Mouse (Mus musculus): ENCODE results near the gene Fbxo27. TPM values are rescaled to one million over a fixed set of nuclear protein-coding genes. Genes with fewer than 3 reads are reported as not detected.
A peak's percentile ranks its signal among the peaks of the same experiment; 100 is the strongest.
"Not testable (repeated sequence)": the region's sequence is repeated elsewhere in the genome, so short reads cannot be mapped to it uniquely, and the experiment has no call there.

The Fbxo27 gene
- 5.7 and 5.8 TPM in 2 replicates for polyA plus RNA-seq (2015; fragmentation: Nextera tagmentation; extraction: Ambion mirVana)

- no peaks in the 10 kb centered on the region for H3K36me3 ChIP-seq
- H3K9ac ChIP-seq (replicated peaks), result peak within 1 kb of the TSS; percentile 70
- ATAC-seq, result peak; percentile 78
- peaks cover 20% of the 10 kb centered on the region for H3K27me3 ChIP-seq
- no peak within 1 kb of the TSS for H3K27ac ChIP-seq
- H3K4me2 ChIP-seq (replicated peaks), result peak within 1 kb of the TSS; percentile 86
- peaks cover 14% of the 10 kb centered on the region for H3K4me1 ChIP-seq (replicated peaks)
- peak within 1 kb of the TSS; percentile 59 for H3K4me3 ChIP-seq (replicated peaks)
- no peaks in the 10 kb centered on the region for H3K9me3 ChIP-seq
- WGBS, result 20% methylated on average over 30 of the region's 30 CpGs
Observed at GRCm38 (mm10) chr7:28692545-28693320, at the start of gene Fbxo27. Gene Fbxo27, plus strand, starts transcription at chr7:28692849.

- no peak overlapping the region for H3K4me2 ChIP-seq (replicated peaks)
- no peak overlapping the region for H3K27ac ChIP-seq
- H3K4me1 ChIP-seq (replicated peaks), result no peaks in the 10 kb centered on the region
- H3K4me3 ChIP-seq (replicated peaks), result no peak overlapping the region
- 34% methylated on average over 6 of the region's 6 CpGs for WGBS
- no peak overlapping the region for H3K9ac ChIP-seq (replicated peaks)
- ATAC-seq, result no peak
- no peaks in the 10 kb centered on the region for H3K36me3 ChIP-seq
- H3K9me3 ChIP-seq, result no peaks in the 10 kb centered on the region
- no peaks in the 10 kb centered on the region for H3K27me3 ChIP-seq
Observed at GRCm38 (mm10) chr7:28645366-28645765, 47.3 kb upstream of the Fbxo27 start.

- Histone ChIP-seq H3K4me2 (replicated peaks) (no peak overlapping the region), H3K27ac (no peak overlapping the region), H3K27me3 (no peaks in the 10 kb centered on the region), H3K4me1 (replicated peaks) (no peaks in the 10 kb centered on the region), H3K36me3 (no peaks in the 10 kb centered on the region), H3K9ac (replicated peaks) (no peak overlapping the region), H3K9me3 (no peaks in the 10 kb centered on the region), H3K4me3 (replicated peaks) (no peak overlapping the region)
- ATAC-seq, result no peak
- WGBS, result 89% methylated on average over 2 of the region's 2 CpGs
Observed at GRCm38 (mm10) chr7:28645947-28646475, 46.6 kb upstream of the Fbxo27 start.

GRCm38 (mm10) chr7:28647016-28647415, 45.6 kb upstream of the Fbxo27 start:
- H3K36me3 ChIP-seq, result no peaks in the 10 kb centered on the region
- 55% methylated on average over 7 of the region's 7 CpGs for WGBS
- H3K4me1 ChIP-seq (replicated peaks), result no peaks in the 10 kb centered on the region
- no peaks in the 10 kb centered on the region for H3K27me3 ChIP-seq
- no peak overlapping the region for H3K27ac ChIP-seq
- no peak overlapping the region for H3K4me2 ChIP-seq (replicated peaks)
- no peak overlapping the region for H3K9ac ChIP-seq (replicated peaks)
- H3K9me3 ChIP-seq, result no peaks in the 10 kb centered on the region
- no peak overlapping the region for H3K4me3 ChIP-seq (replicated peaks)
- no peak for ATAC-seq

- 97% methylated on average over 2 of the region's 2 CpGs for WGBS
- no peak for ATAC-seq
- Histone ChIP-seq H3K4me2 (replicated peaks) (no peak overlapping the region), H3K9me3 (no peaks in the 10 kb centered on the region), H3K9ac (replicated peaks) (no peak overlapping the region), H3K27me3 (no peaks in the 10 kb centered on the region), H3K36me3 (no peaks in the 10 kb centered on the region), H3K4me3 (replicated peaks) (no peak overlapping the region), H3K4me1 (replicated peaks) (no peaks in the 10 kb centered on the region), H3K27ac (no peak overlapping the region)
Observed at GRCm38 (mm10) chr7:28651157-28651556, 41.5 kb upstream of the Fbxo27 start.

GRCm38 (mm10) chr7:28656430-28656829, 36.2 kb upstream of the Fbxo27 start:
- Histone ChIP-seq H3K4me1 (replicated peaks) (no peaks in the 10 kb centered on the region), H3K9ac (replicated peaks) (no peak overlapping the region), H3K27ac (no peak overlapping the region), H3K9me3 (no peaks in the 10 kb centered on the region), H3K4me2 (replicated peaks) (no peak overlapping the region), H3K4me3 (replicated peaks) (no peak overlapping the region), H3K36me3 (no peaks in the 10 kb centered on the region), H3K27me3 (no peaks in the 10 kb centered on the region)
- 75% methylated on average over 4 of the region's 4 CpGs for WGBS
- ATAC-seq, result no peak

GRCm38 (mm10) chr7:28665620-28666579, 26.7 kb upstream of the Fbxo27 start:
- no peak for ATAC-seq
- H3K9ac ChIP-seq (replicated peaks), result no peak overlapping the region

GRCm38 (mm10) chr7:28671172-28671571, 21.5 kb upstream of the Fbxo27 start:
- no peaks in the 10 kb centered on the region for H3K4me1 ChIP-seq (replicated peaks)
- H3K4me3 ChIP-seq (replicated peaks), result no peak overlapping the region
- 77% methylated on average over 4 of the region's 4 CpGs for WGBS
- H3K27me3 ChIP-seq, result no peaks in the 10 kb centered on the region
- no peaks in the 10 kb centered on the region for H3K9me3 ChIP-seq
- no peak overlapping the region for H3K4me2 ChIP-seq (replicated peaks)
- no peaks in the 10 kb centered on the region for H3K36me3 ChIP-seq
- H3K9ac ChIP-seq (replicated peaks), result no peak overlapping the region
- ATAC-seq, result no peak
- no peak overlapping the region for H3K27ac ChIP-seq

More at GRCm38 (mm10) chr7:28665620-28666579, 26.7 kb upstream of the Fbxo27 start:
- no peaks in the 10 kb centered on the region for H3K27me3 ChIP-seq
- H3K4me1 ChIP-seq (replicated peaks), result no peaks in the 10 kb centered on the region
- no peak overlapping the region for H3K27ac ChIP-seq
- peak overlapping the region; percentile 4; the same call in 1 of the 2 replicates for H3K4me3 ChIP-seq (replicated peaks)
- 0 out of 2 replicates have a peak overlapping the region, but pooled peaks have one; percentile 0 for H3K4me2 ChIP-seq (replicated peaks)
- H3K9me3 ChIP-seq, result no peaks in the 10 kb centered on the region
- WGBS, result 43% methylated on average over 15 of the region's 15 CpGs
- no peaks in the 10 kb centered on the region for H3K36me3 ChIP-seq

- no peak overlapping the region for H3K4me3 ChIP-seq (replicated peaks)
Observed at GRCm38 (mm10) chr7:28672276-28672675, 20.4 kb upstream of the Fbxo27 start.

GRCm38 (mm10) chr7:28672786-28673185, 19.9 kb upstream of the Fbxo27 start:
- not testable (repeated sequence) for H3K9me3 ChIP-seq; H3K9ac ChIP-seq (replicated peaks); H3K27me3 ChIP-seq; H3K4me1 ChIP-seq (replicated peaks); H3K36me3 ChIP-seq; H3K4me3 ChIP-seq (replicated peaks); ATAC-seq; H3K4me2 ChIP-seq (replicated peaks); H3K27ac ChIP-seq
- 80% methylated on average over 5 of the region's 5 CpGs for WGBS

More at GRCm38 (mm10) chr7:28672276-28672675, 20.4 kb upstream of the Fbxo27 start:
- Histone ChIP-seq H3K4me2 (replicated peaks) (no peak overlapping the region), H3K36me3 (no peaks in the 10 kb centered on the region), H3K9me3 (no peaks in the 10 kb centered on the region), H3K27me3 (no peaks in the 10 kb centered on the region), H3K4me1 (replicated peaks) (no peaks in the 10 kb centered on the region), H3K27ac (no peak overlapping the region), H3K9ac (replicated peaks) (no peak overlapping the region)
- WGBS, result 91% methylated on average over 5 of the region's 5 CpGs
- ATAC-seq, result no peak

GRCm38 (mm10) chr7:28674994-28675393, 17.7 kb upstream of the Fbxo27 start:
- Histone ChIP-seq H3K9me3 (no peaks in the 10 kb centered on the region), H3K4me2 (replicated peaks) (no peak overlapping the region), H3K36me3 (no peaks in the 10 kb centered on the region), H3K27ac (no peak overlapping the region), H3K27me3 (no peaks in the 10 kb centered on the region), H3K4me1 (replicated peaks) (no peaks in the 10 kb centered on the region), H3K4me3 (replicated peaks) (no peak overlapping the region), H3K9ac (replicated peaks) (no peak overlapping the region)
- ATAC-seq, result no peak
- 75% methylated on average over 9 of the region's 9 CpGs for WGBS

- no peaks in the 10 kb centered on the region for H3K9me3 ChIP-seq
- no peak for ATAC-seq
- WGBS, result 43% methylated on average over 11 of the region's 11 CpGs
Observed at GRCm38 (mm10) chr7:28675746-28676145, 16.9 kb upstream of the Fbxo27 start.

More at GRCm38 (mm10) chr7:28675746-28676145, 16.9 kb upstream of the Fbxo27 start:
- no peaks in the 10 kb centered on the region for H3K36me3 ChIP-seq
- no peaks in the 10 kb centered on the region for H3K27me3 ChIP-seq
- no peaks in the 10 kb centered on the region for H3K4me1 ChIP-seq (replicated peaks)
- H3K4me2 ChIP-seq (replicated peaks), result no peak overlapping the region
- no peak overlapping the region for H3K9ac ChIP-seq (replicated peaks)
- no peak overlapping the region for H3K4me3 ChIP-seq (replicated peaks)
- H3K27ac ChIP-seq, result no peak overlapping the region

Measured in midbrain, embryonic 13.5 days (tissue).